Mouse (Mus musculus) right cerebral cortex, postnatal 25 days (tissue): ENCODE data around the gene Ankrd52.
A peak's percentile ranks its signal among the peaks of the same experiment; 100 is the strongest.

Experiments used
- DNase-seq: peaks from one replicate; pipeline ENCODE4 v3.0.0; 2022

Ankrd52 gene

GRCm38 (mm10) chr10:128370021-128370420 lies 6.9 kb upstream of the Ankrd52 start:
- DNase-seq = no peak

GRCm38 (mm10) chr10:128370601-128371000 lies 6.3 kb upstream of the Ankrd52 start:
- DNase-seq = no peak

- no peak for DNase-seq
These were observed 4.8 kb upstream of the Ankrd52 start for GRCm38 (mm10) chr10:128372142-128372541.

- DNase-seq = no peak
These were observed 3.7 kb upstream of the Ankrd52 start for GRCm38 (mm10) chr10:128372989-128373748.

- no peak for DNase-seq
These were observed 2.5 kb upstream of the Ankrd52 start for GRCm38 (mm10) chr10:128374393-128374792.

GRCm38 (mm10) chr10:128376099-128376454 lies 838 bp upstream of the Ankrd52 start:
- no peak for DNase-seq

- DNase-seq = peak; percentile 27
These were observed 466 bp downstream of the Ankrd52 start for GRCm38 (mm10) chr10:128377222-128377939.

- DNase-seq = no peak
These were observed 1.1 kb downstream of the Ankrd52 start for GRCm38 (mm10) chr10:128377940-128378448.

GRCm38 (mm10) chr10:128378462-128378861 lies 1.5 kb downstream of the Ankrd52 start:
- DNase-seq = no peak

- DNase-seq = no peak
These were observed 2.3 kb downstream of the Ankrd52 start for GRCm38 (mm10) chr10:128379260-128379659.

GRCm38 (mm10) chr10:128380565-128380964 lies 3.6 kb downstream of the Ankrd52 start:
- DNase-seq = no peak

- no peak for DNase-seq
These were observed 5.6 kb downstream of the Ankrd52 start for GRCm38 (mm10) chr10:128382482-128382881.

- DNase-seq = no peak
These were observed 9.0 kb downstream of the Ankrd52 start for GRCm38 (mm10) chr10:128385902-128386301.

- DNase-seq = no peak
These were observed 12.0 kb downstream of the Ankrd52 start for GRCm38 (mm10) chr10:128388941-128389340.

- DNase-seq = no peak
These were observed 12.7 kb downstream of the Ankrd52 start for GRCm38 (mm10) chr10:128389570-128389969.

GRCm38 (mm10) chr10:128390366-128390765 lies 13.5 kb downstream of the Ankrd52 start:
- no peak for DNase-seq

- DNase-seq = no peak
These were observed 14.9 kb downstream of the Ankrd52 start for GRCm38 (mm10) chr10:128391850-128392249.

- no peak for DNase-seq
These were observed 19.2 kb downstream of the Ankrd52 start for GRCm38 (mm10) chr10:128396017-128396673.

- no peak for DNase-seq
These were observed 19.9 kb downstream of the Ankrd52 start for GRCm38 (mm10) chr10:128396716-128397264.

GRCm38 (mm10) chr10:128397466-128397865 lies 20.6 kb downstream of the Ankrd52 start:
- no peak for DNase-seq

- DNase-seq = no peak
These were observed 23.4 kb downstream of the Ankrd52 start for GRCm38 (mm10) chr10:128400338-128400737.

GRCm38 (mm10) chr10:128401056-128401455 lies 24.1 kb downstream of the Ankrd52 start, which contains the start of gene Slc39a5:
Slc39a5 (minus strand) TSS chr10:128401229.
- no peak for DNase-seq

GRCm38 (mm10) chr10:128401638-128402037 lies 24.7 kb downstream of the Ankrd52 start:
- DNase-seq = no peak
